Mouse (Mus musculus): ENCODE data around the gene Gcnt2.

- TF ChIP-seq CTCF (IDR thresholded peaks at IDR 0.05; ENCODE audit: control insufficient read depth, insufficient read depth, low read length) (no peak), POLR2A (IDR thresholded peaks at IDR 0.05; ENCODE audit: borderline replicate concordance, control insufficient read depth, low read depth, low read length) (no peak)
Measured at GRCm38 (mm10) chr13:40904080-40904479, 44.5 kb downstream of the Gcnt2 start.

Measured in bone marrow, adult 2 months (tissue).